Mouse (Mus musculus): ENCODE data around the gene Prcd. TPM values are rescaled to one million over a fixed set of nuclear protein-coding genes. Genes with fewer than 3 reads are reported as not detected.

Prcd gene
- total RNA-seq, 2 experiments from 2014 or later = 4.6 to 6.7 TPM

GRCm38 (mm10) chr11:116677711-116678441 lies 24.5 kb downstream of the Prcd start:
- no peak for DNase-seq (ENCODE audit: low spot score in 2 of 2)
- intact Hi-C loops (cut with DNase I) = no loop called here

- no peak for DNase-seq (ENCODE audit: low spot score in 2 of 2)
- intact Hi-C loops (cut with DNase I) = no loop called here
Measured at GRCm38 (mm10) chr11:116679148-116679547, 25.8 kb downstream of the Prcd start.

GRCm38 (mm10) chr11:116680321-116681091 lies 27.2 kb downstream of the Prcd start:
- intact Hi-C loops (cut with DNase I) = no loop called here
- no peak for DNase-seq (ENCODE audit: low spot score in 2 of 2)

- intact Hi-C loops (cut with DNase I) = no loop called here
- DNase-seq (ENCODE audit: low spot score in 2 of 2) = no peak
Measured at GRCm38 (mm10) chr11:116681147-116681546, 27.8 kb downstream of the Prcd start.

GRCm38 (mm10) chr11:116682501-116683144 lies 29.3 kb downstream of the Prcd start:
- intact Hi-C loops (cut with DNase I) = no loop called here
- no peak for DNase-seq (ENCODE audit: low spot score in 2 of 2)

- intact Hi-C loops (cut with DNase I) = no loop called here
- no peak for DNase-seq (ENCODE audit: low spot score in 2 of 2)
Measured at GRCm38 (mm10) chr11:116683777-116684176, 30.4 kb downstream of the Prcd start.

GRCm38 (mm10) chr11:116685729-116686128 lies 32.4 kb downstream of the Prcd start:
- DNase-seq (ENCODE audit: low spot score in 2 of 2) = no peak

GRCm38 (mm10) chr11:116687897-116688296 lies 34.6 kb downstream of the Prcd start:
- intact Hi-C loops (cut with DNase I) = loop anchor here (5.0 kb wide), 1 partner anchor 114 kb away; no protein-coding TSS in a partner anchor

More at GRCm38 (mm10) chr11:116685729-116686128, 32.4 kb downstream of the Prcd start:
- intact Hi-C loops (cut with DNase I) = loop anchor here (5.0 kb wide), 1 partner anchor 117 kb away; no protein-coding TSS in a partner anchor

GRCm38 (mm10) chr11:116689622-116690021 lies 36.3 kb downstream of the Prcd start:
- intact Hi-C loops (cut with DNase I) = loop anchor here (5.0 kb wide), 1 partner anchor 113 kb away; no protein-coding TSS in a partner anchor

More at GRCm38 (mm10) chr11:116687897-116688296, 34.6 kb downstream of the Prcd start:
- no peak for DNase-seq (ENCODE audit: low spot score in 2 of 2)

GRCm38 (mm10) chr11:116690701-116691575 lies 37.6 kb downstream of the Prcd start:
- no peak for DNase-seq (ENCODE audit: low spot score in 2 of 2)
- intact Hi-C loops (cut with DNase I) = no loop called here

More at GRCm38 (mm10) chr11:116689622-116690021, 36.3 kb downstream of the Prcd start:
- no peak for DNase-seq (ENCODE audit: low spot score in 2 of 2)

- intact Hi-C loops (cut with DNase I) = no loop called here
- no peak for DNase-seq (ENCODE audit: low spot score in 2 of 2)
Measured at GRCm38 (mm10) chr11:116693899-116694249, 40.5 kb downstream of the Prcd start.

- DNase-seq (ENCODE audit: low spot score in 2 of 2) = no peak
- intact Hi-C loops (cut with DNase I) = no loop called here
Measured at GRCm38 (mm10) chr11:116694250-116695193, 41.2 kb downstream of the Prcd start.

GRCm38 (mm10) chr11:116695194-116695880 lies 42.0 kb downstream of the Prcd start:
- intact Hi-C loops (cut with DNase I) = no loop called here
- no peak for DNase-seq (ENCODE audit: low spot score in 2 of 2)

GRCm38 (mm10) chr11:116696426-116696825 lies 43.1 kb downstream of the Prcd start:
- no peak for DNase-seq (ENCODE audit: low spot score in 2 of 2)
- intact Hi-C loops (cut with DNase I) = no loop called here

GRCm38 (mm10) chr11:116697521-116697920 lies 44.2 kb downstream of the Prcd start:
- intact Hi-C loops (cut with DNase I) = no loop called here
- no peak for DNase-seq (ENCODE audit: low spot score in 2 of 2)

GRCm38 (mm10) chr11:116701377-116701841 lies 48.1 kb downstream of the Prcd start:
- DNase-seq (ENCODE audit: low spot score in 2 of 2) = no peak
- intact Hi-C loops (cut with DNase I) = no loop called here

- intact Hi-C loops (cut with DNase I) = no loop called here
Measured at GRCm38 (mm10) chr11:116704336-116705035, 51.2 kb downstream of the Prcd start.

More at GRCm38 (mm10) chr11:116704336-116705035, 51.2 kb downstream of the Prcd start:
- DNase-seq (ENCODE audit: low spot score in 2 of 2) = no peak
